Mouse (Mus musculus) stomach, postnatal 0 days (tissue): ENCODE results near the gene Slc7a15. TPM values are rescaled to one million over a fixed set of nuclear protein-coding genes. Genes with fewer than 3 reads are reported as not detected.

Experiments used
- ATAC-seq: fragments of 200-750 bp; cut with Nextera tagmentation; 2 replicates; pipeline ENCODE4 v1.8.0; 2017; ENCODE audit not compliant: low FRiP score, low TSS enrichment
- DNase-seq: peaks from one replicate; pipeline ENCODE4 v3.0.0-alpha.2; 2016; ENCODE audit warnings: low spot score
- H3K27ac ChIP-seq: fragments of 300-500 bp; sonication (generic); replicated peaks from 2 replicates; pipeline ENCODE4 v1.5.1; 2014; ENCODE audit warnings: mild to moderate bottlenecking, control low read depth
- H3K27me3 ChIP-seq: fragments of 300-500 bp; sonication (generic); 2 replicates; pipeline ENCODE4 v1.6.1; 2014; ENCODE audit warnings: low read length; ENCODE audit not compliant: control insufficient read depth, insufficient read depth
- H3K36me3 ChIP-seq: fragments of 300-500 bp; sonication (generic); 2 replicates; pipeline ENCODE4 v1.6.1; 2014; ENCODE audit warnings: low read length, mixed read lengths; ENCODE audit not compliant: control insufficient read depth, insufficient read depth
- H3K4me1 ChIP-seq: fragments of 300-500 bp; sonication (generic); replicated peaks from 2 replicates; pipeline ENCODE4 v1.6.1; 2014; ENCODE audit warnings: antibody characterized with exemption; ENCODE audit not compliant: control insufficient read depth, insufficient read depth
- H3K4me2 ChIP-seq: fragments of 300-500 bp; sonication (generic); replicated peaks from 2 replicates; pipeline ENCODE4 v1.6.1; 2014; ENCODE audit warnings: low read depth, mild to moderate bottlenecking, control low read depth, moderate library complexity
- H3K4me3 ChIP-seq: fragments of 300-500 bp; sonication (generic); 2 replicates; pipeline ENCODE4 v1.5.1; 2014; ENCODE audit warnings: low read depth, low read length, control low read depth
- H3K9ac ChIP-seq: fragments of 300-500 bp; sonication (generic); 2 replicates; pipeline ENCODE4 v1.6.1; 2014; ENCODE audit warnings: mild to moderate bottlenecking, low read length, control low read depth, mixed read lengths
- H3K9me3 ChIP-seq: fragments of 300-500 bp; sonication (generic); 2 replicates; pipeline ENCODE4 v1.6.1; 2016; ENCODE audit warnings: low read length; ENCODE audit not compliant: control insufficient read depth
- CTCF ChIP-seq: IDR thresholded peaks from 2 replicates; pipeline ENCODE4 v1.5.1; 2016; ENCODE audit warnings: antibody characterized with exemption, low read depth, mild to moderate bottlenecking, moderate library complexity
- EP300 ChIP-seq: optimal IDR thresholded peaks from 2 replicates; pipeline ENCODE3; 2016; ENCODE audit warnings: antibody characterized with exemption
- WGBS: fragments of 180-500 bp; shearing (Covaris S2); extraction: QIAGEN DNeasy Blood & Tissue Kit; methylation state at CpG from one replicate; pipeline ENCODE4 v1.1.7; 2014; 5-methylcytosine and 5-hydroxymethylcytosine counted together
- polyA plus RNA-seq: library from polyadenylated mRNA; unstranded; fragments of >200 nt; fragmentation: Nextera tagmentation; extraction: Ambion mirVana; gene quantifications from 2 replicates; pipeline ENCODE4 v1.2.1, GENCODE M21; 2015

Gene Slc7a15
- polyA plus RNA-seq, 1 experiment from 2014 or later = not detected

DNA sequence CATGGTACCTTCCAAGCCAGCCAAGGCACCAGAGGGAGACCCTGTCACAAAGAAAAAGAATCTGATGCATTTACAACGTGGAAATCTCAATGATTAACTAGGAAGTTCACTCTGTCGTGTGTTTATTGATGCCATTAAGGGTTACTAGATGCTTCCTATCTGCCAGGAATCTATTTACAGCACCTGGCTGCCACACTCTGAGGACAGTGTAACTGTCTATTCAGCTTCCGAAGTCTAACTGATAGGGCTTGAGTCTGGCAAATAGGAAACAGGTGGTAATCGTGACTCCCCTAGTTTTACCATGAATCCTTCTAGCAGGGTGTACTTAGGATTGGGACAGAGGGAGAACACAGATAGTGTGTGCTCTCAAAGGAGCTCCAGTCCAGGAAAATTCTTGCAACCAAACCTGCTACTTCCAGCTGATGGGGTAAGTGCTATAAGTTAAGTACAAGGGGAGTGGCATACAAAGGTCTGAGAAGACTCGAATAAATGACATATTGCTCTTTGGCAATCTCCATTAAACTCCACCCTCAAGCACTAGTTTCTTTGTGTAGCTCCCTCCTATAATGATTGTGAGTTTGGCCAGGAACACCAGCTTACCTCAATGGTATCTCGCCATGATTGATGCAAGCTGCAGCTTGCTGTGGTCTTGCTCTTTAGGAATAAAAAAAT, 88.4 kb downstream of the Slc7a15 start:
- DNase-seq (no peak), ATAC-seq (peak; percentile 16; the same call in 1 of the 2 replicates)
- no peaks in the 10 kb centered on the region for H3K36me3 ChIP-seq
- H3K4me2 ChIP-seq = no peak overlapping the region
- TF ChIP-seq EP300 (no peak), CTCF (no peak)
- H3K9me3 ChIP-seq = no peaks in the 10 kb centered on the region
- H3K4me3 ChIP-seq = no peak overlapping the region
- H3K4me1 ChIP-seq = no peaks in the 10 kb centered on the region
- no peaks in the 10 kb centered on the region for H3K27me3 ChIP-seq
- H3K27ac ChIP-seq = peak overlapping the region; percentile 30
- no peak overlapping the region for H3K9ac ChIP-seq
- 42% methylated on average over 6 of the region's 6 CpGs for WGBS

DNA sequence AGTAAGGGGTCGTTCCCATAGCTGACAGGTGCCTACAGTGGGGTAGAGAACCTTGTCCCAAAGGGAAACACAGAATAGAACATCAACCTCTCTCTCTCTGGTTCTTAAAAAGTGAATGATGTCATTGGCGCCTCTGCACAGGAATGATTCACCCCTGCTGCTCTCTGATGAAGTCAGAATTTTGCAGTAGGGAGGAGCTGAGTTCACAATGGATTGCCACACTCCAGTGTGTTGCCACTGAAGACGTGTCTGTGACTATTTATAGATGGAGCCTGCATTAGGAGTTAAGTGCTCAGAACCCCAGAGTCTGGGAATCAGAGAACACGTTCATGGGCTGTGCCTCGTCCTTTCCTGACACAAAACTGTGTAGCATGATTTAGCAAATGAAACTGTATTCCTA, 89.2 kb downstream of the Slc7a15 start:
- H3K4me1 ChIP-seq = no peaks in the 10 kb centered on the region
- H3K4me2 ChIP-seq = no peak overlapping the region
- WGBS = 51% methylated on average over 5 of the region's 5 CpGs
- no peak overlapping the region for H3K27ac ChIP-seq
- H3K4me3 ChIP-seq = no peak overlapping the region
- H3K9me3 ChIP-seq = no peaks in the 10 kb centered on the region
- no peak overlapping the region for H3K9ac ChIP-seq
- no peaks in the 10 kb centered on the region for H3K27me3 ChIP-seq
- TF ChIP-seq EP300 (no peak), CTCF (no peak)
- H3K36me3 ChIP-seq = no peaks in the 10 kb centered on the region
- no peak for DNase-seq
- ATAC-seq = peak; percentile 58; the same call in 1 of the 2 replicates

DNA sequence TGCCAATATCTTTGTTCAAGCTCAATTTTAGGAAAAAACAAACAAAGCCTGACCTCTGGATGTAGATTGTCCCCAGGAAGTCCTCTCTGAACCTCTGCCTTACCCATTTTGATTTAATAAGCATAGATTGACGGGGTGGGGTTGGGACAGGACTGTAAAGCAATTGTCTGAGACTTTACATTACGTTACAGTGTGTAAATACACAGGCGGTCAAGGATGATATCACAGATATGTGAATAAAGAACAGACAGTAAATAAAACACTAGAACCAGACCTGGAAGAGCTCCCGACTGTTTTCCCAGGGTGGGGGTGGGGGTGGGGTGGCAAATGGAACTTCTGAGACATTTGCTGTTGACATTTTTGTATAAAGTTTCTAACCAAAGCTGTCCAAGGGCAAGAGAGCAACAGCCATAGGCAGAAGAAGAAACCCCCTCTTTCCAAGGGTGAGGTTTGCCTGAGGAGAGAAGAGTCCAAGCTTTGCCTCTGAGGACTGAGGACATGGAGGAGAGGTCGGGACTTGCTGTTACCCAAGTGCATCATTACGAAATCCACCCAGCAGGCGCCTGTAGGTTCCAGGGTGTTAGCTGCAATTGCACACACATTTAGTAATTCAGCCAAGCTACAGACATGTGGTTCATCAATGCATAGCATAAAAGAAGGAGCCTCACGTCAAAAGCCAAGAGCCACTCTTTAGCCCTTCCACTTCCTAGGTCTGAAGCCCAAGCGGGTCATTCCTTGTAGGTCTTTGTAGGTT, 91.7 kb downstream of the Slc7a15 start:
- H3K36me3 ChIP-seq = no peaks in the 10 kb centered on the region
- H3K4me1 ChIP-seq = no peaks in the 10 kb centered on the region
- H3K4me2 ChIP-seq = no peak overlapping the region
- no peak for DNase-seq
- 42% methylated on average over 9 of the region's 9 CpGs for WGBS
- H3K4me3 ChIP-seq = no peak overlapping the region
- ATAC-seq = no peak
- no peak overlapping the region for H3K9ac ChIP-seq
- no peak overlapping the region for H3K27ac ChIP-seq
- TF ChIP-seq CTCF (no peak), EP300 (no peak)
- no peaks in the 10 kb centered on the region for H3K9me3 ChIP-seq
- H3K27me3 ChIP-seq = no peaks in the 10 kb centered on the region

DNA sequence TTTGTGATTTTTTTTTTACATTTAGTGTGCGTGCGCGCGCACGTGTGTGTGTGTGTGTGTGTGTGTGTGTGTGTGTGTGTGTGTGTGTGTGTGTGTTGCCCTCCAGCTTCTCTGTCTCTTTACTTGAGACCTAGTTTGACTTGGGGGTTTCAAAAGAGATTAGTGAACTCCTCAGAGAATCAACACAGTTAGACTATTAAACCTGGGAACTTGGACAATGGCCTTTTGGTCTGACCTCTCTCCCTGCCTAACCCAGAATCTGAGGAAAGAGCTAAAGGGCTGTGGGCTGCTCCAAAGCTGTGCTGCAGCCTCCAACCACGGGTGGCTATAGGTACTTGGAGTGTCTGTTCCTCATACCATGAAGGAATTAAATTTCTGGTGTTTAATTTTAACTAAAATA, 94.7 kb downstream of the Slc7a15 start:
- Histone ChIP-seq H3K4me3 (no peak overlapping the region), H3K9ac (no peak overlapping the region), H3K4me2 (no peak overlapping the region), H3K4me1 (no peaks in the 10 kb centered on the region; the same call in 1 of the 2 replicates), H3K27me3 (no peaks in the 10 kb centered on the region), H3K27ac (no peak overlapping the region), H3K9me3 (no peaks in the 10 kb centered on the region), H3K36me3 (no peaks in the 10 kb centered on the region)
- DNase-seq (no peak), ATAC-seq (no peak)
- WGBS = 84% methylated on average over 6 of the region's 6 CpGs
- TF ChIP-seq CTCF (no peak), EP300 (no peak)

DNA sequence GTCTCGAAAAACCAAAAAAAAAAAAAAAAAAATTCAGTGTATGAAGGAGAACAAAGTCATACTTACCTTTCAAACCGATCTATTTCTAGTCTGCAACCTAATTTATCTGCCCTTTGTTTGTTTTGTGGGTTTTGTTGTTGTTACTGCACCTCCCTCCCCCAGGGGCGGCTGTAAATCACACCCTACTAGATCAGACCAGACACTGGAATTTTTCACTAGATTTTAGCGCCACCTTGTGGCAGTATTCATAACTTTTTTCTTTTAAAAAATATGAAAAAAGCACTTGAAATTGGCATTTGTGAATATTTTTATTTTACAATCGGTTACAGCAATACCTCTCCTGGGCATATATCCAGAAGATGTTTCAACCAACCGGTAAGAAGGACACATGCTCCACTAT, 96.3 kb downstream of the Slc7a15 start:
- DNase-seq (no peak), ATAC-seq (no peak)
- 6% methylated on average over 6 of the region's 6 CpGs for WGBS
- Histone ChIP-seq H3K9ac (no peak overlapping the region), H3K4me2 (no peak overlapping the region), H3K36me3 (no peaks in the 10 kb centered on the region), H3K27me3 (no peaks in the 10 kb centered on the region), H3K27ac (no peak overlapping the region), H3K9me3 (no peaks in the 10 kb centered on the region), H3K4me1 (no peaks in the 10 kb centered on the region; the same call in 1 of the 2 replicates), H3K4me3 (no peak overlapping the region)
- TF ChIP-seq EP300 (no peak), CTCF (peak; percentile 72)
